Mouse (Mus musculus) central nervous system, embryonic 14 days (tissue): Measurements from ENCODE around the gene Slc5a5. TPM values are rescaled to one million over a fixed set of nuclear protein-coding genes. Genes with fewer than 3 reads are reported as not detected.

Source experiments
- polyA plus RNA-seq: library from polyadenylated mRNA; depleted of rRNA; stranded (reverse); fragments of >200 nt; gene quantifications from 2 replicates; pipeline ENCODE4 v1.2.3, GENCODE M21; 2012; rRNA removed

Slc5a5 gene
- polyA plus RNA-seq, result 1.3 and 1.4 TPM in 2 replicates

DNA sequence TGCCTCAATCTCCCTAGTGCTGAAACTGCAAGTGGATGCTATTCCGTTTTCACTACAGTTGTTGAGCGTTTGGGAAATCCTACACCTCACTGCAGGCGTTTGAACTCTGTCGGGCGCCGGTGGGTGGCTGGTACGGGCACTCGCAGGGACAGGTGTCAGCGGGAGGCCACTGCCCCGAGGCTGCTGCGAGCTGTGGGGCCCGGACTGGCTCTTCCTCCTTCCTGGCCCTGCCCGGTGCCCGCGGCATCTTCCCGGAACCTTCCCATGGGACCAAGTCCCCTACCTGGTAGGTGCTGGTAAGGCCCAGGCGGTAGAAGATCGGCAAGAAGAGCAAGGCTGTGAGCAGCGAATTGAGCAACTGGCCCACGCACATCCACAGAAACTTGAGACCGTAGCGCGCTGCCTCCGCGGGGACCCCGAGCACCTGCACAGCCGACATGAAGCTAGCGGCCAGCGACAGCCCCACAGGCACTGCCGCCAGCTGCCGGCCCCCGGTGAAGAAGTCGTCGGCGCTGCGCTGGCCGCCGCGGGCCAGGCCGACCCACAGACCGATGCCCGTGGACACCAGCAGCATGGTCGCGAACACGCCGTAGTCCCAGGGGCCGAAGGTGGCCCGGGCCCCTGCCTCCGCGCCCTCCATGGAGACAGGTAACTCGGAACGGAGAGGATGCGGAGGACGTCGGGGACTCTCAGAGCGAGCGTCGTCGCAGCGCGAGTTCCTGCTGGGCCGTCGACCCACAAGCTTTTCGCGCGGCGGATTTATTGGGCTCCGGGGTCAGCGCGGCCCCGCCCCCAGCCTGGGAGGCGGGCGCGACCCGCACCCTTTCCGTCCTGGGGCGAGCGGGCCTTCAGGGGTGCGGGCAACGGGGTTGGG lies at the start of gene Slc5a5:
TSS of gene Slc5a5 (minus strand) at position 736 of the 874 bp plus-strand sequence.

GRCm38 (mm10) chr8:70905831-70906736 lies 13.5 kb upstream of the Slc5a5 start, which contains the start of gene Map1s:
Gene Map1s (plus strand): TSS chr8:70905932.

GRCm38 (mm10) chr8:70897021-70897680 lies 4.6 kb upstream of the Slc5a5 start, which contains the start of gene Rpl18a:
Gene Rpl18a (minus strand): TSS chr8:70897412.

DNA sequence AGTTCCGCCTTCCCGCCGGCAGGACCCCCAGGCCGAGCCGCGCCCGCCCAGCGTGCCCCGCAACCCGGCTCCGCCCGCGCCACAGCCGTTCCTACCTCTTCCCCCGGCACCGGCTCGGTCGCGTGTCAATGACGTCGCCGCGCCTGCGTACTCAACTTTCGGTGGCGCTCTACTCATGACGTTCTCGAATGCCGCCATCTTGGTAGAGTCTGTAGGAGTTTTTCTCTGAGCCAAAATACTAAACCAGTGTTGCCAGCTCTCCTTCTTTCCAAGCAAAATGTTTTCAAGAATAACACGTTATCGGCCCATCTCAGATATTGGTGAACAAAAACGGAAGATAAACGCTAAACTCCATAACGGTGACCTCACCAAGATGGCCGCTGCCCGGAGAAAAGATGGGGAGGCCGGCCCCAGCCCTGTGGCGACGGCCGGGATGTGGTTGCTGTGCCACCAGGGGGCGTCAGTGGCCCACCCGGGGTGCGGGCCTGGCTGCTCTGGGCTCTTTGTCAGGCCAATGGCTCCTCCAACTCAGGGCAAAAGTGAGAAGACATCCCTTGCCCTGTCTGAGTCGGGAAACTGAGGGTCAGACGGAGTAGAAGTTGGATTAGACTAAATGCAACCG lies 19.1 kb downstream of the Slc5a5 start, which contains the start of gene Ccdc124:
TSS of gene Ccdc124 (minus strand) at position 572 of the 622 bp plus-strand sequence.

GRCm38 (mm10) chr8:70862824-70863641 lies 29.5 kb downstream of the Slc5a5 start, which contains the start of gene Kcnn1:
Gene Kcnn1 (minus strand): TSS chr8:70863258.

GRCm38 (mm10) chr8:70839408-70840351 lies 52.9 kb downstream of the Slc5a5 start, which contains the start of gene Arrdc2:
Gene Arrdc2 (minus strand): TSS chr8:70839720.

Other genes starting within 250 kb of the Slc5a5 start
- gene Pgpep1, start 232.4 kb downstream of the Slc5a5 start, polyA plus RNA-seq, result 59.2 and 61.0 TPM in 2 replicates
- gene Lsm4, start 219.5 kb downstream of the Slc5a5 start, polyA plus RNA-seq, result 183 and 207 TPM in 2 replicates
- gene Jund, start 193.8 kb downstream of the Slc5a5 start, polyA plus RNA-seq, result 210 and 211 TPM in 2 replicates
- gene Iqcn, start 189.3 kb downstream of the Slc5a5 start, polyA plus RNA-seq, result 0.08 and 0.10 TPM in 2 replicates
- not detected in 2 replicates for gene Gm3336, start 174.2 kb downstream of the Slc5a5 start, polyA plus RNA-seq
- 0.53 and 0.63 TPM in 2 replicates for gene Pde4c, start 169.0 kb downstream of the Slc5a5 start, polyA plus RNA-seq
- gene Rab3a, start 138.1 kb downstream of the Slc5a5 start, polyA plus RNA-seq, result 325 and 328 TPM in 2 replicates
- gene Mpv17l2, start 131.8 kb downstream of the Slc5a5 start, polyA plus RNA-seq, result 29.6 and 30.7 TPM in 2 replicates
- 130 and 142 TPM in 2 replicates for gene Pik3r2, start 116.0 kb downstream of the Slc5a5 start, polyA plus RNA-seq
- 34.8 and 40.4 TPM in 2 replicates for gene Mast3, start 87.7 kb downstream of the Slc5a5 start, polyA plus RNA-seq
- gene Il12rb1, start 84.3 kb downstream of the Slc5a5 start, polyA plus RNA-seq, result 0.09 and 0.25 TPM in 2 replicates
- gene Arrdc2, start 53.0 kb downstream of the Slc5a5 start, polyA plus RNA-seq, result 25.9 and 29.4 TPM in 2 replicates
- gene Kcnn1, start 29.5 kb downstream of the Slc5a5 start, polyA plus RNA-seq, result 27.1 and 32.0 TPM in 2 replicates
- gene Ccdc124, start 18.8 kb downstream of the Slc5a5 start, polyA plus RNA-seq, result 99.2 and 103 TPM in 2 replicates
- 3,162 and 3,295 TPM in 2 replicates for gene Rpl18a, start 4.7 kb upstream of the Slc5a5 start, polyA plus RNA-seq
- gene Map1s, start 13.2 kb upstream of the Slc5a5 start, polyA plus RNA-seq, result 64.2 and 71.1 TPM in 2 replicates